Mouse (Mus musculus): Measurements from ENCODE around the gene Zfr.
A peak's percentile ranks its signal among the peaks of the same experiment; 100 is the strongest.
"Not testable (repeated sequence)": the region's sequence is repeated elsewhere in the genome, so short reads cannot be mapped to it uniquely, and the experiment has no call there.

Gene Zfr

DNA sequence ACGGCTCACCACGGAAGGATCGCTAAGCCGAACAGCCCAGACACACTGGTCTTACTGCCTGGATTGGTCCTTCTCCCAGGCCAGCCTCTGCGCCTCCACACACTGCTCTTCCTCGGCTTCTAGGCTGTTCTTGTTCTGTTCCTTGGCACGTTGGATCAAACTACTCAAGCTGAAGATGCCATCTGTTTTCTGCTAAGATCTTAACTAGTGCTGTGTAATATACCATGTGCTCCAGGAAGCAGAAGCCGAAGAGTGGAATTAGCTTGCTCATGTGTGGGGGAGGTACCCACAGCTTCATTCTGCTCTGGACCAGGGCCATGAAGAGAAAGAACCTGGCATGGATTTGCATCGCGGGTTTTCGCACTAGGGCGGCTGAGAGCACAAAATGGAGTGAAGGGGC lies 11.2 kb upstream of the Zfr start:
- no peak for DNase-seq (ENCODE audit: low spot score in 2 of 2)

DNA sequence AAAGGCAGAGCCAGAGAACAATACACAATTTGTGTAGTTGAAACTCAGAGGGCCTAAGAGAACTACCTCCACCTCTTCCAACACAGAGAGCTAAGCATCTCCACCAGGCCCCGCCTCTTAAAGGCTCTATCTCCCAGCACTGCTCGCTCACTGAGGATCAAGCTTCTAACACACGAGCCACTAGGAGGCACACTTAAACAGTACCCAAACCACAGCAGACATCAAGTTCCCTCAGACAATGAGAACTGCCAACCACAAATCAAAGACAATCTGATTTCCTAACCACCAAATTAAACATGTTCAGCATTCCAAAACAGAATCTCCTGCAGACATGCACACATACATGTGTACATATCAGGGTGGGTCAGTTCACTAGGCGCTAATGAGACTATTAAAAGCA lies 9.4 kb upstream of the Zfr start:
- no peak for DNase-seq (ENCODE audit: low spot score in 2 of 2)

DNA sequence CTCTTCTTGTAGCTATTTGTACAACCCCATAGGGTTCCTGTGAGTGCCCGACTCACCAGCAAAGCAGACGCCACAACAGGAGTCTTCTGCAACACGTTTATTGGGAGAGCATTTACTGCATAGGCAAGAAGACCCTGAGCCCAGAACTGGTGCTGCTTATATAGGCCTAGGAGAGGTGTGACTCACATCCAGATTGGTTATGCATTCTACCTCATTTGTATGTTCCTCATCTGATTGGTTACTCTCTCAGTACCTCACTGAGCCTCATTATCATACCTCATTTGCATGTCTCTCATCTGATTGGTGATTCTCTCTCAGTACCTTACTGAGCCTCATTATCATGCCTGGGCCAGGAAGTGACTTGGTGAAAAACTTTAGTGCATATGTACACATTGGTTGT lies 8.7 kb upstream of the Zfr start:
- not testable (repeated sequence) for DNase-seq (ENCODE audit: low spot score in 2 of 2)

DNA sequence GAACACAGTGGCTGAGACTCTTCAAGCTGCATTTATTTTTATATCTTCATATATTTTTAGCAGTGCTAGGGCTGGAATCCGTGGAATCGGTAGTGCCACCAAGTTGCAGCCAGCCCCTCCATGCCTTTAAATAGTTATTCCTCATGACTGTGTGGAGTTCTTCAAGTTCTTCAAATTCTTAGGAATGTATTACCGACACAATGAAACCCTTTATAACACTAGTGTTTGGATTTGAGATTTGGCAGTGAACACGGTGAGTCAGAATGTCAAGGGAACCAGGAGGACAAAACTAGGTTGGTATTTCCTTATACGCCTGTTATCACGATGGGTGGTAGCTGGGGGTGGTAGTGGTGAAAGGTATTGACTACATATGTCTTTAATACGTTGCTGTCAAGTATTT lies 6.4 kb upstream of the Zfr start:
- DNase-seq (ENCODE audit: low spot score in 2 of 2), result no peak

DNA sequence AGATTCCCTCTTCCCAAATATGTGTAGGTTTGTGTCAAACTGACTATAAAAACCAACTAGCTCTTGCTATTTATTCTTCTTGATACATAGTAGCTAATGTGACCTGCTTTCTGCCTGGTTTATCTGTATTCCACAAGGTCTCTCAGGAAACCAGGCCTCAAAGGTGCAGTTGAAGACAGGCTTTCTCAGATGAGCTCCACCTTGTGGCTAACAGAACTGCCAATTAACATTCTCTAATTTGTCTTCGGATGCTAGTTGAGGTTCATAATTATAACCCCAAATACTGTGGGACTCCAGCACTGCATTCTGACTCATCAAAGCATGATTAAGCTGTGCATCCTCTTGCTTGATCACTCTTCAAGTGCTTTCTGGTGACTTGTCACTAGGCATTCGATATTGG lies 4.2 kb upstream of the Zfr start:
- no peak for DNase-seq (ENCODE audit: low spot score in 2 of 2)

DNA sequence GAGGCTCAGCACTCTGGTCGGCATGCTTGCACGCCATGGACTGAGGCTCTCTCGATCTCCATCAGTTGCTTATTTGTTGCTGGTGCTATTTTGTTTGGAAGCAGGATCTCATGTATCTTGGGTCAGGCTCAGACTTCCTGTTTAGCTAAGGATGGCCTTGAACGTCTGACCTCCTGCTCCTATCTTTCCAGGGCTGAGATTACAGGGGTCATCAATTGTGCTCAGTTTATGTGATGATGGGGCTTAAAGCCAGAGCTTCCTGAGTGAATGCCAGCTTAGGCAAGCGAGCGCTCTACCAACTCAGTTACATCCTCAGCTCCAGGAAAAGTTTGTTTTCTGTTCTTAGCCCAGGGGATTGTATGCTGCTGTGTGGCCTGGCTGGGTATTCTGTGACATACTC lies 3.1 kb upstream of the Zfr start:
- no peak for DNase-seq (ENCODE audit: low spot score in 2 of 2)

DNA sequence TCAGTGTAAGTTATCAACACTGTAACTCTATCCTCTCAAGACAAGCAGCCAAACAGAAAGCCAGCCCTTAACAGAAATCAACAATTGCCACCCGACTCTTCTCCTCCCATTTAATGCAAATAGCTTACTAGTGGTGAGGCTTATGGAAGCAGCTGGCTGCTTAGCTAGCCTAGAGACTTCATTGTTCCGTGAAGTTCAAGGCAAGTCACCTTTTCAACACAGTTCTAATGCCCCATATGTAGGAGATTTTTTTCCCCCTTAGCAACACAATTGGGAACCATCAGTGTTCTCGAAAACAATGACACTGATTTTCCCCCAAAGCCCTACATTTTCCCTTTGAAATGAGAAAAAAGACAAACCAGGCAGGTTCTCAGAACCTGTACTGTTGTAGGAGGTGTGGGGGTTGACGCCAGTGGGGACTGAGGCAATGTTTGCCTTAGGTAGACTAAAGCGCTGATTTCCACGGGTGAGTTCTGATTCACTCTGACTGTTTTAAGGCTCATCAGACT lies 1.9 kb upstream of the Zfr start:
- no peak for DNase-seq (ENCODE audit: low spot score in 2 of 2)

DNA sequence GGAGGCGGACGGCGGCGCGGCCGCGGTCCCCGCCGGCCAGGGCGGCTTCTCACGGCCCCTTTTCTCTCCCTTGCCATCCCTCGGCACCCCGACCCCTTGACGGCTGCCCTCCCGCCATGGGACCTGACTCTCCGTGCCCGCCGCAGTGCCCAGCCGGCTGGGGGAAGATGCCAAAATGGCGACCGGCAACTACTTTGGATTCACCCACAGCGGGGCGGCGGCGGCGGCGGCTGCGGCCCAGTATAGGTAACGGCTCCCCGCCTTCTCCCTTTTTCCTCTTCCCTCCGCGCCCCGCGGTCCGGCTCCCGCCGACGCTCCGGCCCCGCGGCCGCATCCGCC lies 431 bp downstream of the Zfr start:
- peak in 1 of 2 experiments; percentile 64 for DNase-seq (ENCODE audit: low spot score in 2 of 2)

DNA sequence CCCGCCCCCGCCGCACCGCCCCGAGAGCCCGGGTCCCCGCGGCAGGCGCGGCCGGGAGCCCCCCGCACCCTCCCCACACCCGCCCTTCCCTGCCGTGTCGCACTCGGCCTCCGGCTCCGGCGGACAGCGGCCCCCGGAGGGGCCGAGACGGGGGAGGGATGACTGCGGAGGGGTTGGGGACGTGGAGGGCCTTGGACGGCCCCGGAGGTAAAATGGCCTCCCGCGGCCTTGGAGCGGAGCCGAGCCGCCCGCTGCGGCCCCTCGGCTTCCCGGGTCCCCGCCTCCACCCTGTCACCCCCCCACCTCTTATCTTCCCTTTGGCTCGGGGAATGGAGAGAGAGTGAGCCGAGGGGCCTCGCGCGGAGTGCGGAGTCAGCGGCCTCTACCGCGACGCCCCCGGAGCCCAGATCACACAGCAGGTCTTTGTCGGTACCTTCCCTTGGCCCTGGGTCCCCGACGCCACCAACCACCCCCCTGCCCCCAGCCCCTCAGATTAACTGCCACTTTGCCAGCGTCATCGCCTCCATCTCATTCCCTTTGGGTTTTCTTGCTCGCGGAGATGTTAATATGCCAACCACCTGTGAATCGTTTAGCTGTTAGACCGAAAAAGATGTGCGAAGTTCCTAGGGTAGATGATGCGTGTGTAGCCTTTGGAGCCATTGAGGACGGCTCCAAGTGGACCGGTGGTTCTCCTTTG lies 949 bp downstream of the Zfr start:
- DNase-seq (ENCODE audit: low spot score in 2 of 2), result peak in 1 of 2 experiments; percentile 58

DNA sequence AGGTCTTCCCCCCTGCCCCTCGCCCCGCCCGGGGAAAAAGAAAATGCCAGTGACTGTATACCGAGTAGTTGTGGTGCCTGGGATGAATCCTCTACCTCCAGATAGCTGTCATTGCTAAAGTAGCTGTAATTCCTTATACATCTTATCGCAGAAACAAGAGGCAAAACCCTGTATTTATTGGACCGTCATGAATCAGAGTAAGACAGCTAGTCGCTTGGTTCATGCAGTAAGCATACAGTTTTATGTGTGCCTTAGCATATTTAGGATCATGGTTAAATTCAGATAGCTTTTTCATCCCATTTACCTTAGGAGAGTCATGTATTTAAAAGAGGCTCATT lies 1.5 kb downstream of the Zfr start:
- DNase-seq (ENCODE audit: low spot score in 2 of 2), result no peak

DNA sequence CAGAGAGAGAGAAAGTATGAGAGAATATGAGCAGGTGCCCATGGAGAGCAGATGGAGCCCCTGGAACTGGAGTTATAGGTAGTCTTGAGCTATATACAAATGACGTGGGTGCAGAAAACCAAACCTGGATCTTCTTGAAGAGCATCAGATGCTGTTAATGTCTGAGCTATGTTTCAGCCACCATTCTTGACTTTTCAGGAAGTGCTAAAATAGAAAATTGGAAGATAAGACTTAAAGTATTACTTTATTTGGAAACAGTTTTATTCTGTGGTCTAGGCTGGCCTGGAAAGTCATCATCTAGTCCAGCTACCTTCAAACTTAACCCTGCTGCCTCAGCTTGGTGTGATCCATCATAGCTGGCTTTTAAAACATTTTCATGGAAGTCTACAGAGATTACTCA lies 7.3 kb downstream of the Zfr start:
- DNase-seq (ENCODE audit: low spot score in 2 of 2), result no peak

DNA sequence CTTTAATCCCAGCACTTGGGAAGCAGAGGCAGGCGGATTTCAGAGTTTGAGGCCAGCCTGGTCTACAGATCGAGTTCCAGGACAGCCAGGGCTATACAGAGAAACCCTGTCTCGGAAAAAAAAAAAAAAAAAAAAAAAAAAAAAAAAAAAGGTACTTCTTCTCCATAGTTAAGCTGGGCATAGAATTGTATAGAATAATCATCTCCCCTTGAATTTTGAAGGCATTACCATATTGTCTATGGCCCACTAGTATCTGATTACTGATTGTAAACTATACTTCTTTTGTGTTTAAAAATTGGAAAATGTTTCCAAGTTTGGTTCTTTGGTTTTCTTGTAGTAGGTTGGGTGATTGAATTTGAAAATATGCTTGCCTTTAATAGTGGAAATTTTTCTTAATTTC lies 13.2 kb downstream of the Zfr start:
- DNase-seq (ENCODE audit: low spot score in 2 of 2), result not testable (repeated sequence)

DNA sequence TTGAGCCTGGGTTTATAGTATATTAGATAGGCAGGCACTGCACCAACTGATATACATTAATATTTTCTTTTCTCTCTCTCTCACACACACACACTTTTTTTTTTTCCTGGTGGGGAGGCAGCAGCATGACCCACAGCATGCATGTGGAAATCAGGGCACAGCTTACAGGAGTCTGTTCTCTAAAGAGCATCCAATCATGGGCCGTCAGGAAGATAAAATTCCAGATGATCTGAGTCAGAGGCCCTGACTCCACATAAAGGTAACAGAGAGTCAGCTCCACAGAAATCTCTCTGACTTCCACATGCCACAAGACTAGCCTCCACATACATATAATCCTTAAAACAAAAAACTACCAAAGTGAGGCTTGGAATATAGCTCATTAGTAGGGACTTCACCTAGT lies 16.9 kb downstream of the Zfr start:
- DNase-seq (ENCODE audit: low spot score in 2 of 2), result no peak

DNA sequence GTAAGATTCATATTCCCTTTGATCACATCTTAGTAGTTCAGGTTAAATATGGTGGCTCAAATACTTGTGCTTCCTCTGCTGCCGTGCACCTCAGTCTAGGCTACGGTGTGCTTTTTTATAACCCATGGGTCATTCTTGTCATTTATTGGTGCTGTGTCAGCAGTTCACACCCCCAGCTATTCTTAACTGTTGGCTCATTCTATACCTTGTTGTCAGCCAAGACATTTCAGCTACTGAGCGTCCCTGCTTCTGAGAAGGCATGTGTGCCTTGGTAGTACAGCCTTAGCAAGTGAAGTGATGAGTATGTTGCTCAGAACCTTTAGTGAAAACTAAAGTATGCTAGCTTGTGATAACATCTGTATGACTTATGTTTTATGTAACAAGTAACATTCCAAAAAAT lies 17.7 kb downstream of the Zfr start:
- no peak for DNase-seq (ENCODE audit: low spot score in 2 of 2)

DNA sequence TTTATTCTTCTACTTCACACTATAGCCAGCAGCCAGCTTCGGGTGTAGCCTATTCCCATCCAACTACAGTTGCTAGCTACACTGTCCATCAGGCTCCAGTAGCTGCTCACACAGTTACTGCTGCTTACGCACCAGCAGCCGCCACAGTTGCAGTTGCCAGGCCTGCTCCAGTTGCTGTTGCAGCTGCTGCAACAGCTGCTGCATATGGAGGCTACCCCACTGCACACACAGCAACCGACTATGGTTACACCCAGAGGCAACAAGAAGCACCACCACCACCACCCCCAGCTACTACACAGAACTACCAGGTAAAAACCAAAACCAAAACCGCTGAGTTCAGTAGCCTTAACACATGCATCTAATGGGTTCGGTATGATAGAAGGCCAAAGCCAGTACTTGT lies 18.7 kb downstream of the Zfr start:
- DNase-seq (ENCODE audit: low spot score in 2 of 2), result no peak

DNA sequence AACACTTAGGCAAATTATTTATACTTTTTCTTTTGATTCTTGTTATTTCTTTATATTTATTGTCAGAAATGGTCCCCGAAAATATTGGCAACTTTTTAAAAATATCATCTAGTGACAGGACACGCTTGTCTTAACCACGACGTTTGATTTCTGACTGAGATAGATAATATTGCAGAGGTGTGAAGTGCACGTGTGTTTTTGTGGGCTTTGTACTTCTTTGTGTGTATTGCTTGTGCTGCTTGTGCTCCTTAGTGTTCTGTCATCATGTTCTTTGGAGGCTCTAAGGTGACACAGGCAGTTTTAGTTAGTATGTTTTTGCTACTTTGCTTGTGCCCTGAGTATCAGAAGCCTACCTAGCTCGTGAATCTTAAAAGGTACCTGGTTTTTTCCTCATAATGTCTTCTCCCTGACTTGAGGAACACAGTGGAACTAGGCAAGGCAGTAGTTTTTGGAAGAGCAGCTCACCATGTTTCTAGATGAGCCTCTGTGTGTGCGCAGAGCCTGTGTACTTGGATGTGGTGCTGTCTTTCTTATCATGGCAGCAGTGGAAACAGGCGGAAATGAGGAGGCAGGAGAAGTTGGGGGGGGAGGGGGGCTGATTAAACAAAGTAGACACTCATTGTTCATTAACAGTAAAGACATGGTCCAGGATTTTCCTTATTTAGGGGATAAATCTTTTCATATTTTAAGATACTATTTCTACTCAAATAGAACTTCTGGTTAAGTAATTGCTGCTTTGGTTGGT lies 23.5 kb downstream of the Zfr start:
- no peak for DNase-seq (ENCODE audit: low spot score in 2 of 2)

DNA sequence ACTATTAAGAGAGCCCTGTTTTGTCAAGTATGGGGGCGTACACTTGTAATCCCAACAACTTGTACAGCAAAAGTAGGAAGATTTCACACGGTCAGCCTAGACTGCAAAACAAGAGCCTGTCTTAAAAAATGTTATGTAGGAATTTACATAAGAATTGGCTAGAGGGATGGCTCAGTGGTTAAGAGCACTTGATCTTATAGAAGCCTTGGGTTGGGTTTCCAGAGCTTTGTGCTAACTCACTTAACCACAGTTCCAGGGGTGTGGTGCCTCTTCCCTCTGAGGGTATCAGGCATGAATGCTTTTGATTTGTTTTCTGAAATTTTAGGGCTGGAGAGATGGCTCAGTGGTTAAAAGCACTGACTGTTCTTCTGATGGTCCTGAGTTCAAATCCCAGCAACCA lies 29.8 kb downstream of the Zfr start:
- no peak for DNase-seq (ENCODE audit: low spot score in 2 of 2)

DNA sequence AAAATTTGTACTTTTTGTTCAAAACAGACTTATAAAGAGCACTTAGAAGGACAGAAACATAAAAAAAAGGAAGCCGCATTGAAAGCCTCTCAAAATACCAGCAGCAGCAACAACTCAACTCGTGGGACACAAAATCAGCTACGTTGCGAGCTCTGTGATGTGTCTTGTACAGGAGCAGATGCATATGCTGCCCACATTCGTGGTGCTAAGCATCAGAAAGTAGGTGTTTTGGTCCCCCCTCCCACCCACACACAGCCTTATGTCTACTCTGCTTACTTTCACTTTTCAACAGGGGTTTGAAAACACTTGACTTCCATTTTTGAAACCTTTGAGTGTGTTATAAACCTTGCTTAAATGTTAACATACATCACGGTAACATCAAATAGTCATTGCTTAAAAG lies 31.9 kb downstream of the Zfr start:
- DNase-seq (ENCODE audit: low spot score in 2 of 2), result no peak

DNA sequence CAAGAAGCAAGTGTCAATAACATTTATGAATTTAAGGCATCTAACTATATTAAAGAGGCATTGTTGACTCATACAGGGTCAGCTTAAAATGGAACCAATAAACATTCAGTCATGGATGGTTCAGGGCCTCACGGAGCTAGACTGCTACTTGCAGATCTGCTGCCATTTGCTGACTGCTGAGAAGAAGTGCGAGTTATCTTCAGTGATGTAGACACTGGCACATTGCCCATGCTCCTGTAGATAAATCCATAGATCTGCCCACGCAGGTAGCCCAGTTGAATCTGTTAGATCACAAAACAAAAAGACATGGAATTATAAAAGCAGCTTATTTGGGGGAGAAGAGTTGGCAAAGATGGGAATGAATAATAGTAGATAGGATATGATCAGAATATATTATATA lies 36.1 kb downstream of the Zfr start:
- DNase-seq (ENCODE audit: low spot score in 2 of 2), result no peak

DNA sequence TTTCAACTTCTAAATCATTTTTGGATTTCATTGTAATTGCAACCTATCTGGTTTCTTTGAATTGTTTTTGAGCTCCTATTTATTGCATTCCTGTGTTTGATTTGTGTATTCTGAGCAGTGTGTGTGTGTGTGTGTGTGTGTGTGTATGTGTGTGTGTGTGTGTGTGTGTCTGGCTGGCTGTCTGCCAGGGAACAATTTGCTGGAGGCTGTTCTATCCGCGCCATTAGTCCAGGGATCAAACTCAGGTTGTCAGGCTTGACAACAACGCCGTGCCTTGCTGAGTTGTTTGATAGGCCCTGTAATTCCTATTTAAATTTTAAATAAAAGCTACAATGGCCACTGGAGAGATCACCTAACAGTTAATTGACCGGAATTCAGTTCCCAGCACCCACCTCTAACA lies 60.5 kb downstream of the Zfr start:
- no peak for DNase-seq (ENCODE audit: low spot score in 2 of 2)

DNA sequence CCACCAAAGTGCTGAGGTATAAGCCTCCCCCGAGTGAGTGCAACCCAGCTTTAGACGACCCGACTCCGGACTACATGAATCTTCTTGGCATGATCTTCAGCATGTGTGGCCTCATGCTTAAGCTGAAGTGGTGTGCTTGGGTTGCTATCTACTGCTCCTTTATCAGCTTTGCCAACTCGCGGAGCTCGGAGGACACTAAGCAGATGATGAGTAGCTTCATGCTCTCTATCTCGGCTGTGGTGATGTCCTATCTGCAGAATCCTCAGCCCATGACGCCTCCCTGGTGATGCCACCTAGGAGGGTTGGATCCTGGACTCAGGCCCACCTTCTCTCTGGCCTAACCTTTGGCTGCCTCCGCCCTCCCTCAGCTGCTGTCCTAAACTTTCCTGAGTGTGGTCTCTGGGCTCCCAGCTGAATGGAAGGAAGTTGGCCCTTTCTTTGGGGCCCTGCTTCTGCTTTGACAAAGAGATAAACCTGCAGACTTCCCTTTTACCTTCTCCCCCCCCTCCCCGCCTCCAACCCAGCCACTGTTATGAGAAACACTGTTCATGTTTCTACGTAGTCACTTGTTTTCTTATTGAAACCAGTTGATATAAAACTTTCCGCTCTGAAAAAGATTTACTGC lies 63.7 kb downstream of the Zfr start:
- DNase-seq (ENCODE audit: low spot score in 2 of 2), result not testable (repeated sequence)

DNA sequence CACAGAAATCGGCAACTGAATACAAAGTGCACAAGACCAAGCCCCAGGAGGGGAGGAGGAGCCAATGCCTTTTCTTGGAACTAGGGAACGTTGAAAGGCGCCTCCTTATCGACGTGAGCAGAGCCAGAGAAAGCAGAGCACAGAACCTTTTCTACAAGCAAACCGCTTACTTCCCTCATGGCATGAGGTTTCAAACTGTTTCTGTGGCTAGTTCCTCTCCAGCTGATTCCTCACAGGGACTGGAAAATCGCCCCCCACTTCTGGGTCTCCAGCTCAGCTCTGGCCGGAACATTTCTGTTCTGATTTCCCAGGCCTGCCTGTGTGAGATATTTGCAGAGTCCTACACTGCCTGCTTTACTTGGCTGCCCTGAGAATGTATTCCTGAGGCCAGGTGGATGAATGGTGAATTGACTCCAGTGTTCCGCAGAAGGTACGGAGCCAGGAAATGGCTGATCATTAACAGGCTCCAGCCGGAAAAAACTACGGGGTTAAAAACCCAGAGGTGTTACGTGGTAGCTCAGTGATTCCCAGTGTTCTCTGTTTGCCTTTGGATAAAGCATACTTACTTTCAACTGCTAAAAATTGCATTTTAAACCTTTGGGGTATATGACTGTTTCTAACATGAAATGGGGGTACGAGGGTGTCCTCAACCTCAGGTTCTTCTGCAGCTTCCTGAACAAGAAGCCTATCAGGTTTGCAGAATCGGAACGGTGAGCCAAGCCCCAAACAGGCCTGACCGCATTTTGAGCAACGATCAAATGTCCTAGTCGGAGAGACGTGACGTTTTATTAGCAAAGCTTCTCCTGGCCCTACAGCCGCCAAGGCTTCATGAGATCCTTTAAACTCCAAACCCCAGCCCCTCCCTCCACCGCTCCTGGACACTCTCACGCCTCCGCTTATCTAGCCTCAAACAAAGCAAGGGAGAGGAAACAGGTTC lies 76.5 kb downstream of the Zfr start:
- DNase-seq (ENCODE audit: low spot score in 2 of 2), result no peak

Data from urinary bladder, postnatal 4 days (tissue).